Mouse (Mus musculus): ENCODE data around the gene Ntpcr. TPM values are rescaled to one million over a fixed set of nuclear protein-coding genes. Genes with fewer than 3 reads are reported as not detected.

Gene Ntpcr
- polyA plus RNA-seq, 1 experiment from 2014 or later, result 34.8 TPM

- ATAC-seq (replicated peaks; ENCODE audit: low FRiP score, low TSS enrichment, low read depth) (no peak), DNase-seq (ENCODE audit: low spot score) (no peak)
- H3K4me2 ChIP-seq (ENCODE audit: low read length), result no peak overlapping the region
- H3K36me3 ChIP-seq (ENCODE audit: control insufficient read depth, insufficient read depth, low read length), result no peaks in the 10 kb centered on the region
- no peak overlapping the region for H3K9ac ChIP-seq (ENCODE audit: low read length)
- H3K4me1 ChIP-seq (replicated peaks; ENCODE audit: control insufficient read depth, insufficient read depth, low read length), result no peaks in the 10 kb centered on the region
- 66% methylated on average over 9 of the region's 9 CpGs for WGBS
- no peaks in the 10 kb centered on the region for H3K9me3 ChIP-seq (ENCODE audit: control insufficient read depth, low read length)
- H3K27ac ChIP-seq (ENCODE audit: low read depth), result no peak overlapping the region
- no peak overlapping the region for H3K4me3 ChIP-seq (ENCODE audit: low read depth, low read length)
- no peaks in the 10 kb centered on the region for H3K27me3 ChIP-seq (replicated peaks; ENCODE audit: control insufficient read depth, insufficient read depth, low read length)
Measured at GRCm38 (mm10) chr8:125792816-125793455, 63.2 kb downstream of the Ntpcr start.

- no peaks in the 10 kb centered on the region for H3K27me3 ChIP-seq (replicated peaks; ENCODE audit: control insufficient read depth, insufficient read depth, low read length)
- no peaks in the 10 kb centered on the region for H3K9me3 ChIP-seq (ENCODE audit: control insufficient read depth, low read length)
- WGBS, result 53% methylated on average over 2 of the region's 2 CpGs
- H3K4me1 ChIP-seq (replicated peaks; ENCODE audit: control insufficient read depth, insufficient read depth, low read length), result no peaks in the 10 kb centered on the region
- H3K4me2 ChIP-seq (ENCODE audit: low read length), result no peak overlapping the region
- H3K27ac ChIP-seq (ENCODE audit: low read depth), result no peak overlapping the region
- no peak for ATAC-seq (replicated peaks; ENCODE audit: low FRiP score, low TSS enrichment, low read depth)
- no peak overlapping the region for H3K9ac ChIP-seq (ENCODE audit: low read length)
- DNase-seq (ENCODE audit: low spot score), result no peak
- H3K36me3 ChIP-seq (ENCODE audit: control insufficient read depth, insufficient read depth, low read length), result no peaks in the 10 kb centered on the region
- H3K4me3 ChIP-seq (ENCODE audit: low read depth, low read length), result no peak overlapping the region
Measured at GRCm38 (mm10) chr8:125795341-125795740, 65.6 kb downstream of the Ntpcr start.

- WGBS, result 82% methylated on average over 2 of the region's 2 CpGs
- ATAC-seq (replicated peaks; ENCODE audit: low FRiP score, low TSS enrichment, low read depth) (no peak), DNase-seq (ENCODE audit: low spot score) (no peak)
- no peak overlapping the region for H3K4me3 ChIP-seq (ENCODE audit: low read depth, low read length)
- H3K9me3 ChIP-seq (ENCODE audit: control insufficient read depth, low read length), result no peaks in the 10 kb centered on the region
- H3K27ac ChIP-seq (ENCODE audit: low read depth), result no peak overlapping the region
- no peak overlapping the region for H3K4me2 ChIP-seq (ENCODE audit: low read length)
- no peak overlapping the region for H3K9ac ChIP-seq (ENCODE audit: low read length)
- no peaks in the 10 kb centered on the region for H3K36me3 ChIP-seq (ENCODE audit: control insufficient read depth, insufficient read depth, low read length)
- H3K4me1 ChIP-seq (replicated peaks; ENCODE audit: control insufficient read depth, insufficient read depth, low read length), result no peaks in the 10 kb centered on the region
- H3K27me3 ChIP-seq (replicated peaks; ENCODE audit: control insufficient read depth, insufficient read depth, low read length), result no peaks in the 10 kb centered on the region
Measured at GRCm38 (mm10) chr8:125796970-125797369, 67.2 kb downstream of the Ntpcr start.

Other genes with a start within 250 kb of the Ntpcr start
- gene Sipa1l2, start 160.2 kb upstream of the Ntpcr start, polyA plus RNA-seq (2014; fragmentation: Nextera tagmentation; extraction: Ambion mirVana), result 6.9 and 7.2 TPM in 2 replicates
- 5.4 and 5.6 TPM in 2 replicates for gene Map10, start 60.1 kb upstream of the Ntpcr start, polyA plus RNA-seq (2014; fragmentation: Nextera tagmentation; extraction: Ambion mirVana)
- gene Pcnx2, start 168.4 kb downstream of the Ntpcr start, polyA plus RNA-seq (2014; fragmentation: Nextera tagmentation; extraction: Ambion mirVana), result 0.08 and 0.17 TPM in 2 replicates
- gene Map3k21, start 180.5 kb downstream of the Ntpcr start, polyA plus RNA-seq (2014; fragmentation: Nextera tagmentation; extraction: Ambion mirVana), result 3.9 and 4.7 TPM in 2 replicates